Mouse (Mus musculus) embryonic stem cell, embryonic (primary cell): ENCODE measurements around the gene Uba7.

Source experiments
- CTCF ChIA-PET, 4 experiments: fragments of 300-600 bp in 2 of 4; fragments of 350-600 bp in 2 of 4; sonication (Branson Sonifier 250); formaldehyde crosslinking; loops; one replicate each; lab custom pipeline; 2022; ENCODE audit warnings: inconsistent platforms in 2 of 4; lab: Charles Lee
- POLR2A ChIA-PET, 4 experiments: fragments of 300-600 bp in 2 of 4; fragments of 350-600 bp in 2 of 4; sonication (Branson Sonifier 250); formaldehyde crosslinking; loops; one replicate each; lab custom pipeline; 2022; ENCODE audit warnings: antibody characterized with exemption in 4 of 4, inconsistent platforms in 1 of 4; lab: Charles Lee

The Uba7 gene

DNA sequence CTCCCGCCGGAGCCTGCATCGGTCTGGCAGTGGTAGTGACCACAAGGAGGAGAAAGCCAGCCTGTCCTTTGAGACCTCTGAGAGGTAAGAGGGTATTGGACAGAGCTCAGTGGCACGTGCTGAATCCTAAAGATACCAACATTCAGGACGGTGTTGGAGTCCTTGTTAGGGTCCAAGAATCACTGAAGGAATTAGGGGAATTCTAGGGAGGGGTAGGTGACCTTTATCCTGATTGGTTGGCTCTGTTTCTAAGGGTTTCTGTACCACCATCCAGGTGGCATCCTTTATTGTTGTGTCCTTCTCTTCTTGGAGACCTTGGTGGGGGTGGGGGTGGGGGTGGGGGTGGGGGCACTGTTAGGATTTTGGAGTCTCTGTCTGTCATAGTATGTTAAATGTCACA is 56.8 kb downstream of the Uba7 start:
- CTCF ChIA-PET = interaction anchor here in 1 of 4 experiments (0.6 to 0.8 kb wide), 3 partner anchors 21 to 237 kb away, joined by 3 to 5 read pairs (median 3); partner anchors contain the start of gene Amigo3
- POLR2A ChIA-PET = interaction anchor here in 3 of 4 experiments (0.6 to 3.0 kb wide), 16 partner anchors 8 to 445 kb away, joined by 3 to 12 read pairs (median 4); partner anchors contain the start of genes Gmppb (in 2 of the 3), Ip6k1 (in 2 of the 3), Cdhr4 (in 1 of the 3) and Rbm6 (in 1 of the 3)
